Mouse (Mus musculus) ES-E14 (cell line): ENCODE measurements around the gene Hyal2.

ENCODE experiments used
- CHD2 ChIP-seq: IDR thresholded peaks from 2 replicates; pipeline ENCODE4 v1.6.1; 2014; ENCODE audit warnings: mild to moderate bottlenecking, low read depth, low read length, inconsistent platforms
- HCFC1 ChIP-seq: IDR thresholded peaks from 2 replicates; pipeline ENCODE4 v1.6.1; 2012; ENCODE audit warnings: low read length, inconsistent platforms, borderline replicate concordance; ENCODE audit not compliant: insufficient read depth
- MAFK ChIP-seq: IDR thresholded peaks from 2 replicates; pipeline ENCODE4 v1.6.1; 2014; ENCODE audit warnings: mild to moderate bottlenecking, low read depth, low read length, inconsistent platforms; ENCODE audit not compliant: insufficient read depth
- ZC3H11A ChIP-seq: IDR thresholded peaks from 2 replicates; pipeline ENCODE4 v1.6.1; 2012; ENCODE audit warnings: low read depth, mild to moderate bottlenecking, inconsistent platforms, low read length, borderline replicate concordance
- ZNF384 ChIP-seq: IDR thresholded peaks from 2 replicates; pipeline ENCODE4 v1.6.1; 2012; ENCODE audit warnings: low read depth, low read length, inconsistent platforms

GRCm38 (mm10) chr9:107571534-107572326 lies 4.0 kb downstream of the Hyal2 start:
- no peak for TF ChIP-seq ZC3H11A
- TF ChIP-seq HCFC1, result no peak
- no peak for TF ChIP-seq ZNF384
- TF ChIP-seq CHD2, result no peak
- TF ChIP-seq MAFK, result no peak
